Mouse (Mus musculus) cerebellum, adult 9-10 months (tissue): ENCODE data around the gene Dnah11.
"Not testable (repeated sequence)": the region's sequence is repeated elsewhere in the genome, so short reads cannot be mapped to it uniquely, and the experiment has no call there.

Experiments used
- DNase-seq: peaks from one replicate; pipeline ENCODE4 v3.0.0; 2022

The Dnah11 gene

DNA sequence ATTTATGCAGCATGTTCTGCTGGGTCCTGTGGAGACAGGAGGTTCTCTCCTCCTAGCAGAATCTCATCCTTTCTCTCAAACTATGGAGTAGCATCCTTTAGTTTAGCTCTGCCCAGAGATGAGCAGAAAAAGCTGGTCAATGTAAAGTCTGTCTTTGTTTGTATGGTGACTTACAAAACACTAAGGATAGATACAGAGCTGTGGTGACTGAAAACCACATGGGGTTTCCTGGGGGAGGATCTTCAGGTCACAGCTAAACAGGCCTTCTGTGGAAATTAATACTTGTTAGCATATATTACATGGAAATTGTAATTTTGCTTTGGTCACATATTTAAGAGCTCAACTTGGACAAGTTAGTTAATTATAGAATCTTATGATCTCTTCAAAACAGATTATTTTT, 239.6 kb downstream of the Dnah11 start:
- DNase-seq = no peak

DNA sequence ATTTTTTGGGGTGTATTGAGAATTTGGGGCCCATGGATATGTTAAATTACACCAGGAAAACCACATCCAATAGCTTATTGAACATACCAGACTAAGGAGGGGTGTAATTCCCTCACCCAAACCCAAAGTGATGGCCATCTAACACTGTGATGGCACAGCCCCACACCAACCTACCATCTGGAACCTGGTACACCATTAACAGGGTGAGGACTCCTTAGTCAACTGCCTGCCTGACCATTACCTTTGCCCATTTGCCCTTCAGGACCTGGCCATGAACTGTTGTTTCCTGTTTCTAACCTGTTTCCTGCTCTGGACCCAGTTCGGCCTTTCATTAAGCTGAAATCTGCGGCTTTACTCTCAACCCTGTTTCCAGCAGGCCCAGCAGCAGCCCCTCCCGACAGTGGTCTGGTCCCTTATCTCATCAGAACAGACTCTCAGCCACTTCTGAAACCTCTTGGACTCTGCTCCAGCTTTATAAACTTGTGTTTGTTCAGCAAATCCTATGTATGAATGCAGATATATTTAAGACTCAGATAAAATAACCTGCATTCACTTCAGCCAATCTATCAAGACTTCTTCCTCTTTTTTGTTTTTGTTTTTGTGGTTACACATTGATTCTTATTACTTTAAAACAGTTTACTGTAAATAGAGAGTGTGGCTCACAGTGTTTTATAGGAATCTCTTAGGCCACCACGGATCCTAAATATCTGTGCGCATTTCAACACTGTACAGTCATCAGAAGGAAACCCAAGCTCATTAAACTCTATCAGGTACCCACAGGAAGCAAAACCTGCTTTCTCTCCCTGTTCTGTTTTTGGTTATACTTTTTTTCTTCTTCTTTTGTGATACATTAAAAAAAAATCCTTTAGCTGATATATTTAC, 251.8 kb downstream of the Dnah11 start:
- DNase-seq = no peak

DNA sequence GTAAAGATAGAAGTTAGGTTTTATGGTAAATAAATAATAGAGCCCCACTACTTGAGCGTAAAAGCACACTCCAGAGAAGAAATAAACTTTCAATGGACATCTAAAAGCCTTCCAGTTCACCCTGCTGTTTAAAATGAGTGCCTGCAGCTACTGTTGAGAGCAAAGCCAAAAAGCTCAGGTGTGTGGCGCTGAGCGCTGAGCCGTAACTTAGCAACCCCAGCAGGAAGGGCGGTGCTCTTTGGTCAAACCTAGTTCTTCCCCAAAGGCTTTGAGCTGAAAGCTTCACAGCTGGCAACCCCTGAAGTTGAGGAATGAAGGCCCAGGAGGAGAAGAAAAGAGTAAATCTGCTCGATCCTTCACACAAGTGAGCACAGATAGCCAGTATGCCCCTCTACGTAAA, 256.9 kb downstream of the Dnah11 start:
- DNase-seq = no peak

DNA sequence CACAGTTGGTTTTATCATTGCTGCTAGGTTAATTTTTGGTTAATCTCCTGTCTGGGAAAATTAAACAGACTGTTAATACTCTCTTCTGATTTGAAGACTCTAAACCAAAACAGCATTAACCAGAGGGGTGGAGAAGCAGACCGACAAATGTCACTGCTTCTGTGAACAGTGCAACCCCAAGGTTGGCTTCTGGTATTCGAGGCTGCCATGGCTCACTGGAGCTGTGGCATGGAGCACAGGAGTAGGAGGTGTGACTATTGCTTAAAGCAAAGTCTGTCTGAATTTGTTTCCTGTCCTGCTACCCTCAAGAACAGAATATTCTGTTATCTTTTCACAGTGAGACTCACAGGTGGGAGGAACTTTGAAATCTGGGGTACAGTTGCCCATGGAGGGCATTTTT, 260.6 kb downstream of the Dnah11 start:
- DNase-seq = no peak

DNA sequence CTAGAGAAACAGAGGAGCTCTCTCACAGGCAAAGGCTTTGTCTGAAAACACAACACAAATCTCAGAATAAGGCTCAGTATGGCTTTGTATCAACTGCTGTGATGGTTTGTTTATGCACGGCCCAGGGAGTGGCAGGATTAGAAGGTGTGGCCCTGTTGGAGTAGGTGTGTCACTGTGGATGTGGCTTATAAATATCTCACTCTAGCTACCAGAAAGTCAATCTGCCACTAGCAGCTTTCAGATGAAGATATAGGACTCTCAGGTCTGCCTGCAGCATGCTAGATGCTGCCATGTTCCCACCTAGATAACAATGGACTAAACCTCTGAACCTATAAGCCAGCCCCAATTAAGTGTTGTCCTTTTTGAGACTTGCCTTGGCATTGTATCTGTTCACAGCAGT, 266.8 kb downstream of the Dnah11 start:
- no peak for DNase-seq

DNA sequence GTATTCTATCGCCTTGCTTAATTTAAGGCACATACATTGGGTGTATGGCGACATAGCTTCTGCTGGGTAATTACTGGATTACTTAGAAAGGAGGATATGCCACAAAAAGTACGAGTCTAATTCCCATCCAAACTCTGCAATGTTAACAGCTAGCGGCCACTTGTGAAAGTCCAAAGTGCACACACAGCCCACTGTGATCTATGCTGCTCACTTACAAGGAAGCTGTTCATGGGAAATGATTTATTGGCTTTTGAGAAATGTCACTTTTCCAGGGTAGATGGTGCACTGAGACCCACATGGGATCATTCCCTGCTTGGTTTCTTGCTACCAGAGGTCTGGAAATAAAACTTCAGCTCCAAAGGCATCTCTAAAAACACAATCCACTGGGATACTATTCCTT, 269.1 kb downstream of the Dnah11 start:
- DNase-seq = no peak

DNA sequence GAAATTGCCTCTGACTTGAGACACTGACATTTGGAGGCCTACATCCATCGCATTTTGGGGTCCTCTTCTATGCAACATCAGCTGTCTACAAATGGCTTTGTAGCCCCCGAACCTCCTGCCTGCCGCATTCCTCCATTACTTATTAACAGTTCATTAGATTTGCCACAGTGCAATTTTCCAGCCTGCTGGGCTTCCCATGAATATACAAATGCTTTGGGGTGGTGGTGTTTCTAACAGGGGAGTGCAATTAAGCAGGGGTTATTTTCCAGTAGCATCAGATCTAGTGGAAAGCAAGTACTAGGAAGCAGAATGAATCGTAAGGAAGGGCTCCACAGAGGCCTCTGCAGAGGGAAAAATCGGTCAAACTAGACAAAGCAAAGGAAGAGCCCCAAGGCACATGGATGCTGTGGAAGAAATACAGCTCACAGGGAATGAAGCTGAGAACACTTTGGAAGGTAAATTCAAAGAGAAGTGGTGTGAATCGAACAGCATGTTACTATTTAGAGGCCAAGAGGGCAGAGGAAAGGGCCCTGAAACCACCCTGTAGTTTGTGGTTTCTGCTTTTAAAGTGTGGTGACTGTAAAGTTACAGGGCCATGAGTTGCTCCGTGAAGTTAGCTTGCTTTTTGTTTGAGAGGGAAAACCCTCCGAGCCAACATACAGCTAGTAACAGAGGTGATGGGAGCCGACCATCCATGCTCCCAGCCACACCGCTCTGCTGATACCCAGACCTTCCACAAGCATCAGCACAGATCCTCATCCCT, 282.8 kb downstream of the Dnah11 start:
- DNase-seq = no peak

DNA sequence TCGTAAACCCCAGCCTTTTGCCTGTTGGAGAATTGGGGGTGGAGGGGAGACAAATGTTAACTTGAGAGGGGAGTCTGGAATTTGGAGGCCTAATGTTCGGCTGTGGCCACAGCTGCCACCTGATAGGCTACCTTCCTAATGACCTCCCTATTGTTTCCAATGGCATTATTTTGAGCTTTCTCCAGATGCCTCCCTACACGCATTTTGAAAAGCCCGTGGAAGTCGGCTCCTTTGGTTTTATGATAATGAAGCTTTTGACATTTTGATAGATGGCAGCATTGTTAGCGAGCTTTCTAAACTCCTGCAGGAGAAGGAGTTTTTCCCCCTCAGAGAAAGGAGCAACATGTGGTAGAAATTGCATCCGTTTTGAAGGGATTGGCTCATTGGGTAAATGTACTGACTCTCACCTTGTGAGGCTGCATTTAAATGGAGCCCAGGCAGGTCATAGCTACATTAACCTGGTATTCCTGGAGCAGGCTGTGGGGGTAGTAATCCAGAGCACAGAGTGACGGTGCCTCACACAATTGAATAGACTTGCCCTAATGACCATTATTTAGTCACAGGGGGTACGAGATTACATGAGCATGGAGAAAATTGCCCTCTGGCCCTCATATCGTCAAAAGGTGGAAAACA, 284.1 kb downstream of the Dnah11 start:
- DNase-seq = no peak

DNA sequence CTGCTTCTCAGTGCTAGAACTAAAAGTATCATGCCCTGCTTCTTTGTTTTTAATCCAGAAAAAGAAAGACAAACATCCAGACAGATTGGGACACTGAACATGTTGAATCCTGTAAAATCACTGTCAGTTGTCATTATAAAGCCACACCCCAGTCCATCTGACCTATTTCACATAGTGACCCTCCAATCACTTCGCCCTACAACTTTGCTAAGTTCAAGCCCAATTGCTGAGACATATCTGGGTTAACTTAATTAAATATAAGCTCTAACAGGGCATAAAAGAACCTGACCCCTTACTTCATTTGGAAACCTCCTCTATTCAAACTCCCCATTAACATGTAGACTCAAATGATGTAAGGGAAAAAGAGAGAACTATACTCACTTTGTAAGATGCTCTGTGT, 287.4 kb downstream of the Dnah11 start:
- DNase-seq = no peak

DNA sequence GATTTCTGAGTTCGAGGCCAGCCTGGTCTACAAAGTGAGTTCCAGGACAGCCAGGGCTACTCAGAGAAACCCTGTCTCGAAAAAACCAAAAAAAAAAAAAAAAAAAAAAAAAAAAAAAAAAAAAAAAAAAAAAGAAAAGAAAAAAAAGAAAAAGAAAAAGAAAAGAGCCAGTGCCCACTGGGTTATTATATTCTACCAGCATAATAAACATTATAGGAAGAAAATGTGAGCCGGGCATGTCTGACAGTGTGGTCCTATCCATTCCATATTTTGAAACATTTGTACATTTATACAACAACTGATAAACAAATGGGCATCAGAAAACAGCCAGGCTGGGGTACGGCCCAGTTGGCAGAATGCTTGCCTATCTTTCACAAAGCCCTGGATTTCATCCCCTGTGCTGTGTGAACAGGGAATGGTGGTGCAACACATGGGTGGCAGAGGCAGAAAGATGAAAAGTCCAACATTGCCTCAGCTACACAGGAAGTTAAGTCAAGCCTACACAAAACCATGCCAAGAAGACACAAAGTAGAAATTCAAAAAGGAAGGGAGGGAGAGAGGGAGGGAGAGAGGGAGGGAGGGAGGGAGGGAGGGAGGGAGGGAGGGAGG, 293.5 kb downstream of the Dnah11 start:
- not testable (repeated sequence) for DNase-seq

DNA sequence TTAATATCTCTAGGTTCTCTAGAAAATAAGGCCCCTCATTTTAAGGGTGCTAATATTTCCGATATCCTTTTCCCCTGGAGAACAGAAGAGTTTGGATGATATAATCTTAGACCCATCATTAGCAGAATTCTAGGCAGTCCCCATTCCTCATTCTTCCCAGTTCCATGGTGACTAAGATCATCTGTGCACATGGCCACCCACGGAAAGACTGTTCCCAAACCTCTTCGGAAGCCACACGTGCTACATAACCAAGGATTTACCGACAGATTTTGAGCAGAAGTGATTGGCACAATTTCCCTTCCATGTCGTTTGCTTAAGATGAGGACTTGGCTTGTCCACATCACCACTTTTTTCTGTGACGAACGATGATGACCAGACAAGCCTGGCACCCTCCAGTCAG, 295.2 kb downstream of the Dnah11 start:
- DNase-seq = no peak

DNA sequence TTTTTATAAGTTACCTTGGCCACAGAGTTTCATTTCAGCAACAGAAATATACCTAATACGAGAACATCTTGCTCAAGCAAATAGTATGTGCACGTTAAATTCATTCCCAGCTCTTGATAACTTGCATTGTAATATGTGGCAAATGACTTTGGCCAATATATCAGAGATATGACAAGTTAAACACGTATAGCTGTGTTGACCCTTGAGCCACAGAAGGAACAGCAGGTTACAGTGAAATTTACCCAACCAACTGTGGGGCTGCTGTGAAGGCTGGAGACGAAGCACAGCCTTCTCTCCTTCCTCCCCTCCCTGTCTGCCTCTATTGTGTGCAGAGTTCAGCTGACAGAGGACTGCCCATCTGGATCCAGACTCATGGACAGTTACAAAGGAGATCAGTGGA, 297.5 kb downstream of the Dnah11 start:
- DNase-seq = not testable (repeated sequence)

DNA sequence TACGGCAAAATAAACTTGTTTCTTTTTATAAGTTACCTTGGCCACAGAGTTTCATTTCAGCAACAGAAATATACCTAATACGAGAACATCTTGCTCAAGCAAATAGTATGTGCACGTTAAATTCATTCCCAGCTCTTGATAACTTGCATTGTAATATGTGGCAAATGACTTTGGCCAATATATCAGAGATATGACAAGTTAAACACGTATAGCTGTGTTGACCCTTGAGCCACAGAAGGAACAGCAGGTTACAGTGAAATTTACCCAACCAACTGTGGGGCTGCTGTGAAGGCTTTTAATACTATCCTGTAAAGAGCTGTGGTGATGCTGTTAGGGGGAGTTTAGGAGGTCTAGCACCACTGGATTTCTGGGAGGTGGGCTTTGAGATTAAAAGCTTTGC, 298.0 kb downstream of the Dnah11 start:
- not testable (repeated sequence) for DNase-seq

DNA sequence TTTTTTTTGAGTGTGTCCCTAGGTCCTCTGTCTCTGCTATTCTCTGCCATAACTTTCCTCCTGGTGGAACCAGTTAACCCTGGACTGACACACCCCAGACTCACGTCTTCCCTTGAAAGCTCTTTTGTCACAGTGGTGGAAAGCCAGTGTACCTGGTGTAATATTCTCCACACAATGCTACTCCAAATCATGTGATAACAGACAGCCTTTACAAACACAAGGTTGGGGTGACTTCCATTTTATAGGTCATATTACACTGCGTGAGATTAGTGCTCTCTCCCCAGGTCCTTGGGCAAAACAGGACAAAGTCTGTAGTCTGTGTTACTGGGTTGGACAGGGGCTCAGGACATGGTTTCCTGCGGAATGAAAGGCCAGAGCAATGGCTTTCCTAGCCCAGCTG, 311.4 kb downstream of the Dnah11 start:
- DNase-seq = no peak

DNA sequence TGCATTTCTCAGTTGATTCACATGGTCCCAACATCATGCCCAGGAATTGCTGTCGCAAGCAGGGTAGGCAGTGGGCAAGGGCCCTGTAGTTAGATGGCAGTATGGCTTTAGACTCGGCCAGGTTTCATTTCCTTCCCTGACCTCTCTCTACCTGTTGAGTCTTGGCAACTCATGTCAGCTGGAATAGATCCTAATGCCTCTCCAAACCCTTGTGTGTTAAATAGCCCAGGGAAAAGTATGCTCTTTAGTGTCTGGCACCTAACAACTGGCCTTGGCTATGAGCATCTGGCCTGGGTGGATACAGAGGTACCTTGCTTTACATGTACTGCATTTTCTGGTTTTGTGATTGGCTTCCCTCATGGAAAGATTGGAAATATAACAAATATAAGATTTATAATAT, 314.2 kb downstream of the Dnah11 start:
- no peak for DNase-seq

DNA sequence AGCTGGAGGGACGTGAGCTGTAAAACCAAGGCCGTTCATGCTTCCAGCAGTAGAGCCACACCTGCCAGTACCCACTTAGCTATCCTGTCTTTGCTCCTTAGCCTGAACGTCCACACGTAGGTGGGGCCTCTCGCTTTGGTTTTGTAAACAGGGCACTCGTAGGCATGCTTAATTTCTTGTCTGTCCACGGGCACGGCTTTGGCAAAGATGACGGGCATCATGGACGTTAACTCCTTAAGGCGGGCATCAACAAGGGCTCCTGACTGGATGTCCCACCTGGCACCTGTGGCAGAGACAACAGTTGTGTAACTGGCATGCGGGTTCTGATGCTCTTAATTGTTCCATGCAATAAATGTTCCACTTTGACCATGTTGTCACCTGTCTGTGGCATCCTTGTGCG, 320.5 kb downstream of the Dnah11 start:
- no peak for DNase-seq

DNA sequence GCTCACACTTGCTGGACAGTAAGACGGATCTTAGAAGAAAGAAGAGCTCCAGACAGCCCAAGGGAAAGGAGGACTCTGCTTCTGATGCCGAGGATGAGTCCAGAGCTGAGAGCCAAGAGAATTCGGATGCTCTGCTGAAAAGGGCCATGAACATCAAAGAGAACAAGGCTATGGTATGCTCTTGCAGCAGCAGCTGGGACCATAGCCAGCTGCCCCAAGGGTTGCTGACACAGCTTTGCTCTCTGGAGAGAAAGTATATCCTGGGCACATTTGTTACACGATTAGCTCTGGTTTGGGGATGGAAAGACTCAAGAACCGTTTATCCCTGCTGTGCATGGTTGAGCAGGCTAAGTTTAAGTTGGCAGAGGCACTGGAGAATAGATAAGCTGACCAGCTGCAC, 326.6 kb downstream of the Dnah11 start:
- DNase-seq = no peak

DNA sequence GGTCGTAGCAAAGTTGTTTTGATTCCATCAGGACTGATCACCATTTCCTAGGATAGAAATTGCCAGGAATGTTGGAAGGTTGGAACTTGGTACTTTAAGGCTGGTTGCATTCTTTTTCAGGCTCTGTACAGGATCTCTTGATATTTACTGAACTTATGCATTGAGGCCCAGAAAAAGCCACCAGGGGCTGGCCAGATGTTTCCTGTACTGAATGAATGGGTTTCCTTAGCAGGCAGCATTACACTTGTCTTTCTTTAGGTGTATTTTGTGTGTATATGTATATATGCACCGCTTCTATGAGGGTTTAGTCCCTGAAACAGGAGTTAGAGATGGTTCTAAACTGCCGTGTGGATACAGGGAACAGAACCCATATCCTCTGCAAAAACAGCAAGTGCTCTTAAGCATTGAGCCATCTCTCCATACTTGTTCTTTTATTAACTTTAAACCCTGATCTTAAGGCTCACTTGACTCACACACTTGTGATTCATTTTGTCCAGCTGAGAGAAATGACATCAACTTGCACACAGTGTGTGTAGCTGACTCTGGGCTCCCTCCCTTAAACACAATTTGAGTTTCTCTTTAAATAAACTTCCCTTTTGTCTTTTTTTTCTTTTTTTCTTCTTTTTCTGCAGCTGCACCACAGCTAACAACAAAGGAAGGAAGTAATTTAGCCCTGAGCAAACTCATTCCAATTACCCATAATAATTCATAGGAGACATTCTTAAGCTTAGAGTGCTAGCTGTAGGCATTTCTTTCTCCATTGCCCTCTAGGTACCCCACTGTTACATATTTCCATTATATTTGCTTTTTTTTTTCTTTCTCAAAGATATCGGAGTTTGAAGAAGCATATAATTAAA, 330.9 kb downstream of the Dnah11 start:
- no peak for DNase-seq

DNA sequence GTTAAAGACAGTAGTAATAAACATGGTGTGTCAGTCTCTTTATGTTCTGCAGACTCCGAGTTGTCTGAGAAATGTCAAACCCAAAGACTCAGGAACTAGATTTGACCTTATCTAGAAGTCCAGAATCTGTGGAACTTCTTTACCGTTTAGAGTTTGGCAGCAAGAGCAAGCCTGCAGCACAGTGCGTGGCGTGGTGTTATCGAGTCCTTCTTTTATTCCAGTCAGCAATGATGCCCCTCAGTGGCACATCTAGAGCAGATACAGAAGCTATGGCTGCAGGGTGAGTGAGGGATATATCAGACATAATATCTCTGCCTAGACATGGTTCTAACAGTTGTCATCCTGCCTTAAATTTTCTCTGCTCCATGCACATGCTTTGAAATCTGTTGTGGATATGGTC, 336.2 kb downstream of the Dnah11 start:
- DNase-seq = no peak

DNA sequence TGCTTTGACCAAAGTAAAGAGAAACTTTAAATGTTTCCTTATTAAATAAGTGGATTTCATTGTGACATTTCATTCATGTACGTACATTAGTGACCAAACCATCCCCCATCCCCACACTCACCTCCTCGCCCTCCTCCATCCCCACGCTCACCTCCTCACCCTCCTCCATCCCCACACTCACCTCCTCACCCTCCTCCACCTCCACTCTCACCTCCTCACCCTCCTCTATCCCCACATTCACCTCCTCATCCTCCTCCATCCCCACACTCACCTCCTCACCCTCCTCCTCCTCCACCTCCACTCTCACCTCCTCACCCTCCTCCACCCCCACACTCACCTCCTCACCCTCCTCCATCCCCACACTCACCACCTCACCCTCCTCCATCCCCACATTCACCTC, 337.6 kb downstream of the Dnah11 start:
- DNase-seq = no peak

DNA sequence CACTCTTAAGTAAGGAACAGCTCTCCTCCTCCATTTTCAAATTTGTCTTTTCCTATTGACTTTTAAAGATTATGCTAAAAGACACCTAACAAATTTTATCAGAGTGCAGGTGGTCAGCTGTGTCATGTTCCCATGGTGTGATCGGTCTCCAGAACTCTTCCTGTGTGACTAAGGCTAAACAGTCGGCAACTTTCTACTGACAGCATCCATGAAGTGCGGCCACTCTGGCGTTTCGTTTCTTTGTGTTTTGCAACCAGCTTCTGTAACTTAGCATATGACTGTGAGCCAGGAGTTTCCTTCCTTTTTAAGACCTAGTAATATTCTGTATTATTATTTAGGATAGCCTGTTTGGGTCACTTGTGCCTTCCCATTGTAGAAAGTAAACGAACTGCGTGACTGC, 338.0 kb downstream of the Dnah11 start:
- DNase-seq = no peak

DNA sequence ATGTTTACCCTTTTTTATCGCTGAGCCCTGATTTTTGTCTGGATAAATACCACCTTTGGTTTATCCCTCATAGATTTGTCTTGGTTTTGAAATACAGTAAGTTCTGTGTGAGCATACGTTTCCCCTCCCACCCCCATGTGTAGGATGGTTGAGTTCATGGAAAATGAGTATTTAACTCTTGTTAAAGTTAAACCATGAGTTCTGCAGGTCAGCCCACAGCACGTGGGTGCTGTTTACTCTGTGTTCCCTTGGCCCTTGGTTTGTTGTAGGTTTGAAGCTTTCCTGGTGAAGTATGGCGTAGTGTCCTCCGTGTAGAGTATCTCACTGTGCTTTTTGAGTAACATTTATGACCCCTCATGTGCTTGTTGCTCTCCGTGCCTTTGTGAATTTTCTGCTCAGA, 341.0 kb downstream of the Dnah11 start:
- no peak for DNase-seq

DNA sequence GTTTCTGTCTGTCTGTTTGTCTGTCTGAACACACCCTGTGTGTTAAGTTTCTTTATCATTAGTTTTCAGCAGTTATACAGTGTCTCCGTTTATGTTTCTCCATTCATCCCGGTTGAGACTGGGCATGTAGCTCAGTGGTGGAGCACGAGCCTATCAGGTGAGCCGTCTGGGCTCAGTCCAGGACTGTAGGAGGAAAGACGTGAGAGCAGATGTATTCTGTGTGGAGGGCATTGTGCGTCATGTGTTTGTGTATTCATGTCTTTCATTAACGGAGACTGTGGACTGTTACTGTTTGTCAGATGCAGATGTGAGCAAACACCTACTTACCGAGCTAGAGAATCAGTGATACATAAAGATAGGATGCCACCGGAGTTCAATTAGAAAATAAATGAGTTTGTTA, 341.8 kb downstream of the Dnah11 start:
- no peak for DNase-seq
